Mouse (Mus musculus): ENCODE results near the gene Smox. TPM values are rescaled to one million over a fixed set of nuclear protein-coding genes. Genes with fewer than 3 reads are reported as not detected.
A peak's percentile ranks its signal among the peaks of the same experiment; 100 is the strongest.

Gene Smox
- polyA plus RNA-seq, 1 experiment from 2014 or later: 52.3 TPM

GRCm38 (mm10) chr2:131487337-131487736 is 4.0 kb upstream of the Smox start:
- H3K9ac ChIP-seq: no peak overlapping the region
- 87% methylated on average over 5 of the region's 5 CpGs for WGBS

GRCm38 (mm10) chr2:131488261-131488660 is 3.0 kb upstream of the Smox start:
- no peaks in the 10 kb centered on the region for H3K9me3 ChIP-seq
- H3K9ac ChIP-seq: no peak overlapping the region
- H3K4me3 ChIP-seq: no peak overlapping the region
- peaks cover 11% of the 10 kb centered on the region for H3K4me1 ChIP-seq (replicated peaks)
- H3K27ac ChIP-seq (replicated peaks): no peak overlapping the region
- 86% methylated on average over 4 of the region's 4 CpGs for WGBS
- H3K4me2 ChIP-seq: no peak overlapping the region
- H3K36me3 ChIP-seq: no peaks in the 10 kb centered on the region
- ATAC-seq (ENCODE audit: low FRiP score, low read depth): no peak
- no peaks in the 10 kb centered on the region for H3K27me3 ChIP-seq

More at GRCm38 (mm10) chr2:131487337-131487736, 4.0 kb upstream of the Smox start:
- no peak for ATAC-seq (ENCODE audit: low FRiP score, low read depth)
- Histone ChIP-seq H3K27ac (replicated peaks) (no peak overlapping the region), H3K4me3 (no peak overlapping the region), H3K4me1 (replicated peaks) (0 out of 2 replicates have a peak, but pooled peaks cover 4% of the 10 kb centered on the region), H3K4me2 (no peak overlapping the region), H3K9me3 (no peaks in the 10 kb centered on the region), H3K36me3 (no peaks in the 10 kb centered on the region), H3K27me3 (no peaks in the 10 kb centered on the region)

- no peak overlapping the region for H3K4me3 ChIP-seq
- no peak overlapping the region for H3K27ac ChIP-seq (replicated peaks)
- H3K9me3 ChIP-seq: no peaks in the 10 kb centered on the region
- no peak overlapping the region for H3K9ac ChIP-seq
- peaks cover 17% of the 10 kb centered on the region for H3K4me1 ChIP-seq (replicated peaks)
- 88% methylated on average over 2 of the region's 2 CpGs for WGBS
- ATAC-seq (ENCODE audit: low FRiP score, low read depth): no peak
- H3K27me3 ChIP-seq: no peaks in the 10 kb centered on the region
- no peaks in the 10 kb centered on the region for H3K36me3 ChIP-seq
- H3K4me2 ChIP-seq: no peak overlapping the region
Observed at GRCm38 (mm10) chr2:131488870-131489269, 2.4 kb upstream of the Smox start.

- no peak for ATAC-seq (ENCODE audit: low FRiP score, low read depth)
- Histone ChIP-seq H3K27ac (replicated peaks) (no peak overlapping the region), H3K9ac (no peak overlapping the region), H3K27me3 (no peaks in the 10 kb centered on the region), H3K9me3 (no peaks in the 10 kb centered on the region), H3K4me2 (no peak overlapping the region), H3K4me1 (replicated peaks) (peaks cover 25% of the 10 kb centered on the region), H3K36me3 (no peaks in the 10 kb centered on the region), H3K4me3 (no peak overlapping the region)
- WGBS: 62% methylated on average over 4 of the region's 4 CpGs
Observed at GRCm38 (mm10) chr2:131489591-131489990, 1.7 kb upstream of the Smox start.

GRCm38 (mm10) chr2:131491707-131492595 is 655 bp downstream of the Smox start:
- Histone ChIP-seq H3K4me3 (peak overlapping the region; percentile 73), H3K36me3 (no peaks in the 10 kb centered on the region), H3K9me3 (no peaks in the 10 kb centered on the region), H3K4me2 (peak overlapping the region; percentile 77), H3K27me3 (no peaks in the 10 kb centered on the region), H3K27ac (replicated peaks) (peak overlapping the region; percentile 72), H3K9ac (peak overlapping the region; percentile 85), H3K4me1 (replicated peaks) (peaks cover 35% of the 10 kb centered on the region)
- ATAC-seq (ENCODE audit: low FRiP score, low read depth): peak; percentile 95
- WGBS: under 1% methylated on average over 69 of the region's 102 CpGs

- H3K4me3 ChIP-seq: peak overlapping the region; percentile 73
- no peaks in the 10 kb centered on the region for H3K27me3 ChIP-seq
- no peak for ATAC-seq (ENCODE audit: low FRiP score, low read depth)
- no peaks in the 10 kb centered on the region for H3K36me3 ChIP-seq
- no peaks in the 10 kb centered on the region for H3K9me3 ChIP-seq
- 7% methylated on average over 10 of the region's 10 CpGs for WGBS
- peak overlapping the region; percentile 77 for H3K4me2 ChIP-seq
- peak overlapping the region; percentile 72 for H3K27ac ChIP-seq (replicated peaks)
- H3K9ac ChIP-seq: peak overlapping the region; percentile 85
- H3K4me1 ChIP-seq (replicated peaks): peaks cover 36% of the 10 kb centered on the region
Observed at GRCm38 (mm10) chr2:131492596-131493139, 1.4 kb downstream of the Smox start.

GRCm38 (mm10) chr2:131493446-131493845 is 2.1 kb downstream of the Smox start:
- peak overlapping the region; percentile 77 for H3K4me2 ChIP-seq
- no peaks in the 10 kb centered on the region for H3K27me3 ChIP-seq
- no peak overlapping the region for H3K27ac ChIP-seq (replicated peaks)
- no peak for ATAC-seq (ENCODE audit: low FRiP score, low read depth)
- 41% methylated on average over 5 of the region's 5 CpGs for WGBS
- H3K36me3 ChIP-seq: no peaks in the 10 kb centered on the region
- no peak overlapping the region for H3K9ac ChIP-seq
- H3K9me3 ChIP-seq: no peaks in the 10 kb centered on the region
- peaks cover 39% of the 10 kb centered on the region for H3K4me1 ChIP-seq (replicated peaks)
- H3K4me3 ChIP-seq: peak overlapping the region; percentile 73

GRCm38 (mm10) chr2:131495256-131495655 is 4.0 kb downstream of the Smox start:
- Histone ChIP-seq H3K36me3 (no peaks in the 10 kb centered on the region), H3K27me3 (no peaks in the 10 kb centered on the region), H3K9me3 (no peaks in the 10 kb centered on the region), H3K9ac (no peak overlapping the region), H3K4me3 (no peak overlapping the region), H3K27ac (replicated peaks) (no peak overlapping the region), H3K4me1 (replicated peaks) (peaks cover 39% of the 10 kb centered on the region), H3K4me2 (no peak overlapping the region)
- no peak for ATAC-seq (ENCODE audit: low FRiP score, low read depth)
- WGBS: 70% methylated on average over 3 of the region's 3 CpGs

- H3K4me1 ChIP-seq (replicated peaks): peaks cover 43% of the 10 kb centered on the region
- no peak overlapping the region for H3K4me2 ChIP-seq
- H3K9ac ChIP-seq: no peak overlapping the region
- 86% methylated on average over 5 of the region's 5 CpGs for WGBS
- H3K4me3 ChIP-seq: no peak overlapping the region
- H3K27ac ChIP-seq (replicated peaks): no peak overlapping the region
- H3K27me3 ChIP-seq: no peaks in the 10 kb centered on the region
- H3K36me3 ChIP-seq: no peaks in the 10 kb centered on the region
- no peak for ATAC-seq (ENCODE audit: low FRiP score, low read depth)
- no peaks in the 10 kb centered on the region for H3K9me3 ChIP-seq
Observed at GRCm38 (mm10) chr2:131496125-131496820, 5.0 kb downstream of the Smox start.

- no peaks in the 10 kb centered on the region for H3K27me3 ChIP-seq
- no peak overlapping the region for H3K27ac ChIP-seq (replicated peaks)
- no peaks in the 10 kb centered on the region for H3K9me3 ChIP-seq
- no peak overlapping the region for H3K4me3 ChIP-seq
- H3K4me1 ChIP-seq (replicated peaks): peaks cover 52% of the 10 kb centered on the region
- no peak overlapping the region for H3K9ac ChIP-seq
- no peak overlapping the region for H3K4me2 ChIP-seq
- no peak for ATAC-seq (ENCODE audit: low FRiP score, low read depth)
- WGBS: 92% methylated on average over 4 of the region's 4 CpGs
- H3K36me3 ChIP-seq: no peaks in the 10 kb centered on the region
Observed at GRCm38 (mm10) chr2:131497224-131497856, 6.0 kb downstream of the Smox start.

- no peak overlapping the region for H3K4me3 ChIP-seq
- no peak overlapping the region for H3K9ac ChIP-seq
- no peaks in the 10 kb centered on the region for H3K27me3 ChIP-seq
- H3K4me1 ChIP-seq (replicated peaks): peaks cover 54% of the 10 kb centered on the region
- 68% methylated on average over 7 of the region's 7 CpGs for WGBS
- no peak for ATAC-seq (ENCODE audit: low FRiP score, low read depth)
- H3K9me3 ChIP-seq: no peaks in the 10 kb centered on the region
- H3K27ac ChIP-seq (replicated peaks): no peak overlapping the region
- no peak overlapping the region for H3K4me2 ChIP-seq
- H3K36me3 ChIP-seq: no peaks in the 10 kb centered on the region
Observed at GRCm38 (mm10) chr2:131498219-131498618, 6.9 kb downstream of the Smox start.

Measured in hindbrain, embryonic 15.5 days (tissue).